Mouse (Mus musculus) spleen, adult 12 weeks (tissue): ENCODE data around the gene Dolpp1.

ENCODE experiments used
- DNase-seq: peaks from one replicate; pipeline ENCODE4 v3.0.0; 2022; ENCODE audit warnings: low spot score

Gene Dolpp1

GRCm38 (mm10) chr2:30440701-30441517 lies 48.9 kb downstream of the Dolpp1 start:
- peak; percentile 54 for DNase-seq

- DNase-seq, result peak; percentile 33
These were observed 49.8 kb downstream of the Dolpp1 start for GRCm38 (mm10) chr2:30441518-30442497.

- no peak for DNase-seq
These were observed 50.4 kb downstream of the Dolpp1 start for GRCm38 (mm10) chr2:30442498-30442890.

GRCm38 (mm10) chr2:30443281-30443680 lies 51.2 kb downstream of the Dolpp1 start:
- no peak for DNase-seq

- DNase-seq, result no peak
These were observed 52.0 kb downstream of the Dolpp1 start for GRCm38 (mm10) chr2:30444006-30444405.

DNA sequence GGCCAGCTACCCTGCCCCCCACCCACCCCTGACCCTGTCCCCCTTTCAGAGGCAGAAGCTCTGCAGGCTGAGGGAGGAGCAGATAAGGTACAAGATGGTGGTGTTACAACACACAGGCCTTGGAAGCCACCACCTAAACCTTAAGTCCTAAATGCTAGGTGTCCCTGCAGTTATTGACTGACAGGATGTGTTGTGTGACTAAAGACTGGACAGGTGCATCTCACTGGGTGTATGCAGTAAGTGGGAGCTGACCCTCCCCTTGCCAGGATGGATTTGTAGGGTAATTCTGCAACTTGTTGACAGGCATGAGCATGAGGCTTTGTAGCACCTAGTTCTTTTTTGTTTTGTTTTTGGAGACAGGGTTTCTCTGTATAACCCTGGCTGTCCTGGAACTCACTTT lies 52.4 kb downstream of the Dolpp1 start:
- no peak for DNase-seq

DNA sequence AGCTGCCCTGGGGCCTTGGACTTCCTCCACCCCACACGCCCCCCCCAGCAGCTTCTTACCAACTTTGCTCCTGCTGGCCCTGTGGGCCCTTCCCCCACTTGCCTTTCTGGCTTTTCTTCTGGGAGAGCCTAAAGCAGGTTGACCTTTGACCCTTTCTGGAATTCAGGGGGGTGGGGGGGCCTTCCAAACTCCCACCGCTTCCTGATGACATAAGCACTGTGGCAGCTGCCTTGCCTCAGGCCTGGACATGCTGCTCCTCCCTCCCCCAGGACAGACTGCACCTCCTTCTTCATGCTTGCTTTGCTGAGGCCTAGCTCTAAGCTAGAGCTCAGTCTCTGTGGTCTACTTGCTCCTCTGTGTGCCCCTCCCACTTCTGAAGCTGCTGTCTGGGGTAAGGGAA lies 53.3 kb downstream of the Dolpp1 start:
- no peak for DNase-seq

DNA sequence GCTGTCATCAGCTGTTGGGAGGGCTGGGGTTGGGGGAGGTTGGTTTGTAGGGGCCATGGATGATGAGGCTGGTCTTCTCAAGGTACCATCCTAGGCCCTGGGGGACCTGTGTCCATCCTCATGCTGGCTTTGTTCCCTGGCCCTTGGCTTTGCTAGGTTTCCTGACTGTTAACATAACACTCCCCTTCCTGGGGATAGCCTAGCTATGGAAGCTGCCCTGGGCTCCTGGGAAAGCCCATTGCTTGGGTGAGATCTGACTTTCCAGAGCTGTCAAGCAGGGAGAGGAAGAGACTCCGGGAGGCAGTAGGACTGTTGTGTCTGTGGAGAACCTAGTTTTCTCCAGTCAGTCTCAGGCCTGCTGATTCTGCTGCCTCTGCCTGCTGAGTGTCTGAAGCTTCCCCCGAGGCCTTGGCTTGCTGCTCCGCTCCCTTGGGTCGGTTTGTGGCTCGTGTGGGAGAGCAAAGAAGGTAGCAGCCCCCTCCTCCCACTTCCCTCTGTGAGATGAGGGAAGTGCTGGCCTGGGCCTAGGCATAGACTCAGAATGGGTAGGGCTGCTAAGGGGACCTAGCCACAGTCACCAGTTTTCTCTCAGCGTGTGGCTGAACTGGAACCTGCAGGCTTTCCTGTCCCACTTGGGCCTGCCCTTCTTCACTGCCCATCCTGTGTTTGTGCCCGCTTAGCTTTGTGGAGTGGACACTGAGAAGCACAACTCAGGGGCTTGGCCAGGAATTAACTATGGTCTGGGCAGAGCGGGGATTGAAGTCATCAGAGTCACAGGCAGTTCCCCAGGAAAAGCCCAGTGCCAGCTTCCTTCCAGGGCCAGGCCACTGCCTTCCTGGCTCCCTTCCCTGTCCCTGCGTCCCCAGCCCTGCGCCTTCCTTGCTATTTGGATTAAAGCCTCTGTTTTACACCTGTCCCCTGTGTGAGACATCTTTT lies 55.1 kb downstream of the Dolpp1 start:
- no peak for DNase-seq

GRCm38 (mm10) chr2:30448371-30448770 lies 56.3 kb downstream of the Dolpp1 start:
- DNase-seq, result no peak
